Mouse (Mus musculus) forebrain, embryonic 14.5 days (tissue): Measurements from ENCODE around the gene Wnk4. TPM values are rescaled to one million over a fixed set of nuclear protein-coding genes. Genes with fewer than 3 reads are reported as not detected.

Source experiments
- ATAC-seq: fragments of 200-750 bp; cut with Nextera tagmentation; 2 replicates; pipeline ENCODE4 v1.8.0; 2017; ENCODE audit warnings: mild to moderate bottlenecking, moderate library complexity
- DNase-seq: peaks from one replicate; pipeline ENCODE4 v3.0.0-alpha.2; 2015; ENCODE audit warnings: low spot score
- H3K27ac ChIP-seq: fragments of 300-500 bp; sonication (generic); 2 replicates; pipeline ENCODE4 v1.5.1; 2014; ENCODE audit warnings: low read depth, mild to moderate bottlenecking, control low read depth, low read length, moderate library complexity
- H3K27me3 ChIP-seq: fragments of 300-500 bp; sonication (generic); replicated peaks from 2 replicates; pipeline ENCODE4 v1.6.1; 2014; ENCODE audit warnings: low read length, control low read depth, mixed read lengths; ENCODE audit not compliant: control insufficient read depth, insufficient read depth
- H3K36me3 ChIP-seq: fragments of 300-500 bp; sonication (generic); 2 replicates; pipeline ENCODE4 v1.6.1; 2014; ENCODE audit warnings: low read length, control low read depth; ENCODE audit not compliant: control insufficient read depth, insufficient read depth
- H3K4me1 ChIP-seq: fragments of 300-500 bp; sonication (generic); 2 replicates; pipeline ENCODE4 v1.6.1; 2014; ENCODE audit warnings: antibody characterized with exemption, low read length, control low read depth; ENCODE audit not compliant: control insufficient read depth, insufficient read depth
- H3K4me2 ChIP-seq: fragments of 300-500 bp; sonication (generic); 2 replicates; pipeline ENCODE4 v1.6.1; 2014; ENCODE audit warnings: mild to moderate bottlenecking, control low read depth, low read length
- H3K4me3 ChIP-seq: fragments of 300-500 bp; sonication (generic); 2 replicates; pipeline ENCODE4 v1.5.1; 2014; ENCODE audit warnings: low read depth, low read length, control low read depth
- H3K9ac ChIP-seq: fragments of 300-500 bp; sonication (generic); 2 replicates; pipeline ENCODE4 v1.6.1; 2014; ENCODE audit warnings: mild to moderate bottlenecking, low read length, control low read depth, moderate library complexity
- H3K9me3 ChIP-seq: fragments of 300-500 bp; sonication (generic); replicated peaks from 2 replicates; pipeline ENCODE4 v1.6.1; 2016; ENCODE audit warnings: low read length, control low read depth, mixed read lengths; ENCODE audit not compliant: control insufficient read depth
- WGBS: fragments of 180-500 bp; shearing (Covaris S2); extraction: QIAGEN DNeasy Blood & Tissue Kit; methylation state at CpG from one replicate; pipeline ENCODE4 v1.1.7; 2014; 5-methylcytosine and 5-hydroxymethylcytosine counted together
- polyA plus RNA-seq: library from polyadenylated mRNA; unstranded; fragments of >200 nt; fragmentation: Nextera tagmentation; extraction: Ambion mirVana; gene quantifications from 2 replicates; pipeline ENCODE4 v1.2.1, GENCODE M21; 2014

Gene Wnk4
- polyA plus RNA-seq, 1 experiment from 2014 or later: 3.4 TPM

DNA sequence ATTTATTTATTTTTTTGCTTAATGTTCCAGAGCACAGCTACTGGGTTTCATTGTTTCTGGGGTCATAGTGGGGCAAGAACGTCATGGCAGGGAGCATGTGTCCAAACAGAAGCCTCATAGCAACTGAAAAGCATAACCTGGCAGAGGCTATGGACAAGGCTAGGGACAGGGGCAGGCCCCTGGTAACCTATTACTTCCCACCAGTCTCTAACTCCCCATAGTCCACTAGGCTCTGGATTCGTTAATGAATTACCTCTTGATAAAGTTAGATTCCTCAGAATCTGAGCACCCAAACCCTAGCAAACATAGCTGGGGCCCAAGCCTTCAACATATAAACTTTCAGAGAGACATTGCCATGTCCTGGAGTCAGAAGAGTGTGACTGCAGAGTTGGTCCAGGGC is 9.3 kb upstream of the Wnk4 start:
- Histone ChIP-seq H3K4me3 (no peak overlapping the region), H3K27ac (no peak overlapping the region), H3K4me2 (no peak overlapping the region), H3K27me3 (peaks cover 17% of the 10 kb centered on the region), H3K4me1 (peaks cover 6% of the 10 kb centered on the region; the same call in 1 of the 2 replicates), H3K9me3 (no peaks in the 10 kb centered on the region), H3K9ac (no peak overlapping the region), H3K36me3 (no peaks in the 10 kb centered on the region)
- WGBS: 69% methylated on average over 2 of the region's 2 CpGs
- ATAC-seq (no peak), DNase-seq (no peak)

- Histone ChIP-seq H3K4me2 (peak overlapping the region; percentile 88), H3K9me3 (no peaks in the 10 kb centered on the region), H3K36me3 (0 out of 2 replicates have a peak, but pooled peaks cover 1% of the 10 kb centered on the region), H3K4me1 (peaks cover 6% of the 10 kb centered on the region; the same call in 1 of the 2 replicates), H3K4me3 (peak overlapping the region; percentile 77), H3K9ac (peak overlapping the region; percentile 91), H3K27ac (no peak overlapping the region), H3K27me3 (no peaks in the 10 kb centered on the region)
- DNase-seq (no peak), ATAC-seq (no peak)
- WGBS: 12% methylated on average over 7 of the region's 7 CpGs
Measured at GRCm38 (mm10) chr11:101252941-101253340, 7.4 kb upstream of the Wnk4 start.

DNA sequence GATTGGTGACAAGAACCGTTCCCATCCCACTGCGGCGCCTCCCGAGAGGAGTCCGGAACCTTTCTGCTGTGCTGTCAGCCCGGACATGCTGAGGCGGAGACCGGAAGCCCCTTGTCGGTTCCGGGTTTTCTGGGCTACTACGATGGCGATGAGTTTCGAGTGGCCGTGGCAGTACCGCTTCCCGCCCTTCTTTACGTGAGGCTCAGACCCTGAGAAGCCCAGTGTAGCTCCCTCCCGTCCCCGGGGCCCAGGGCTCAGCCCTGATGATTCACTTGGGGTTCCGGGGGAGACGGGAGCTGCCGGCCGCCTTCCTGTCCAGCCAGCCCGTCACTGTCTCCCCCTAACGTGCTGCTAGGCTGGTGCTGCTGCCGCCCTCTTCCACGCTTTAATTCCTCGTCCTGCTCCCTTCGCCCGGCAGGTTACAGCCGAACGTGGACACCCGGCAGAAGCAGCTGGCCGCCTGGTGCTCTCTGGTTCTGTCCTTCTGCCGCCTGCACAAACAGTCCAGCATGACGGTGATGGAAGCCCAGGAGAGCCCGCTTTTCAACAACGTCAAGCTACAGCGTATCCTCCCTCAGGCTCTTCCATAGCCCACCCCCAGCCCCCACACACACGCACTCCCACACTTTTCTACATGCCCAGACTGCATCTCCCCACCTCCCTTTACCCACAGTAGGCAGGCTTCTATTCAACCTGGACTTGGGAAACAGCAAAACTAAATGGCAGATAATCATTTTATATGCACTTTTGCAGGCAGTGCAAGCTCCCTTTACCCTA is 6.6 kb upstream of the Wnk4 start, which contains the start of gene Vps25:
Vps25 (plus strand) TSS at position 95 of the 777 bp plus-strand sequence.
- Histone ChIP-seq H3K27ac (peak within 1 kb of the TSS; percentile 79), H3K4me3 (peak within 1 kb of the TSS; percentile 77), H3K4me2 (peak within 1 kb of the TSS; percentile 88), H3K27me3 (no peaks in the 10 kb centered on the region), H3K4me1 (peaks cover 6% of the 10 kb centered on the region; the same call in 1 of the 2 replicates), H3K36me3 (0 out of 2 replicates have a peak, but pooled peaks cover 6% of the 10 kb centered on the region), H3K9ac (peak within 1 kb of the TSS; percentile 91), H3K9me3 (no peaks in the 10 kb centered on the region)
- ATAC-seq (peak; percentile 86), DNase-seq (peak; percentile 87)
- under 1% methylated on average over 40 of the region's 40 CpGs for WGBS

DNA sequence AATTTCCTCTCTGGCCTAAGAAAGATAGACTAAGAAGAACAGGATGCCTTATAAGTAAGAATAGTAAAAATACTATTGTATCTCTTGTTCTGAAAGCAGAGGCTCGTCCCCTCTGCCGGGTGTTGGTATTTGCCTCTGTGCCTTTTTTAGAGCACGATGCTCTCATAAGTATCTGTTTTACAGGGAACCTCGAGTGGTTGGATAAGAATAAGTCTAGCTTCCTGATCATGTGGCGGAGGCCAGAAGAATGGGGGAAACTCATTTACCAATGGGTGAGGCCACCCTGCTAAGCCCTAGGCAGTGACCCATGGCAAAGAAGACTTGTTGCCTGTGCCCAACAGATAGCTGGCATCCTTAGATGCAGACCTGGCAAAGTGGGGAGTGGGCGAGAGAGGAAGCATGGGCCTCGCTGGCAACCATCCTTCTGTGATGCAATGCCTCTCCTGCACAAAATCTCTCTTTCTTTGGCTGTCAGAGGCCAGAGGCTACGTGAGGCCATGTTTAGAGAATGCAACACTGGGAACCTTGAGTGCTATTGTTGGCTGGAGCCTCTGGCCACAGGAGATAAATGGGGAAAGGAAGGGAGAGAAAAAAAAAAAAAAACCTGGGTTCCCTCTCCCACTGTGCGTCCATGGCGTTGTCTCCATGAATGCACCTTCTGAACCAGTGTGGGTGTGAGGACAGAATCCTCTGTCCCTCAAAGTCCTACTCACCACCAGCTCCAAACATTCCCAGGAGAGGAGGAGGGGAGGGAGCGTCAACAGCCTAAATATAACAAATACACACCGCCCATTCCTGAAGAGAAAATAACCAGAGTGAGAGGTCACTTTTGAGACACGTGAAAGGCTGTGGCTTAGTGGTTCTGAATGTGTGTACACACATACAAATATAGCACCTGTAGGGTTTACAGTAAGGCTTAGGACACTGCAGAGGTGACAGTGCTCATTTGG is 4.3 kb upstream of the Wnk4 start:
- 90% methylated on average over 13 of the region's 13 CpGs for WGBS
- H3K4me2 ChIP-seq: no peak overlapping the region
- peaks cover 6% of the 10 kb centered on the region for H3K27me3 ChIP-seq
- H3K36me3 ChIP-seq: 0 out of 2 replicates have a peak, but pooled peaks cover 6% of the 10 kb centered on the region
- ATAC-seq (no peak), DNase-seq (no peak)
- no peak overlapping the region for H3K9ac ChIP-seq
- H3K9me3 ChIP-seq: no peaks in the 10 kb centered on the region
- H3K27ac ChIP-seq: no peak overlapping the region
- no peak overlapping the region for H3K4me3 ChIP-seq
- peaks cover 21% of the 10 kb centered on the region for H3K4me1 ChIP-seq

- peaks cover 19% of the 10 kb centered on the region for H3K4me1 ChIP-seq
- ATAC-seq: no peak
- H3K9me3 ChIP-seq: no peaks in the 10 kb centered on the region
- no peak overlapping the region for H3K9ac ChIP-seq
- 42% methylated on average over 6 of the region's 6 CpGs for WGBS
- no peak overlapping the region for H3K4me3 ChIP-seq
- 0 out of 2 replicates have a peak, but pooled peaks cover 6% of the 10 kb centered on the region for H3K36me3 ChIP-seq
- DNase-seq: no peak
- peaks cover 32% of the 10 kb centered on the region for H3K27me3 ChIP-seq
- no peak overlapping the region for H3K27ac ChIP-seq
- H3K4me2 ChIP-seq: no peak overlapping the region
Measured at GRCm38 (mm10) chr11:101259261-101259712, 1.1 kb upstream of the Wnk4 start.

DNA sequence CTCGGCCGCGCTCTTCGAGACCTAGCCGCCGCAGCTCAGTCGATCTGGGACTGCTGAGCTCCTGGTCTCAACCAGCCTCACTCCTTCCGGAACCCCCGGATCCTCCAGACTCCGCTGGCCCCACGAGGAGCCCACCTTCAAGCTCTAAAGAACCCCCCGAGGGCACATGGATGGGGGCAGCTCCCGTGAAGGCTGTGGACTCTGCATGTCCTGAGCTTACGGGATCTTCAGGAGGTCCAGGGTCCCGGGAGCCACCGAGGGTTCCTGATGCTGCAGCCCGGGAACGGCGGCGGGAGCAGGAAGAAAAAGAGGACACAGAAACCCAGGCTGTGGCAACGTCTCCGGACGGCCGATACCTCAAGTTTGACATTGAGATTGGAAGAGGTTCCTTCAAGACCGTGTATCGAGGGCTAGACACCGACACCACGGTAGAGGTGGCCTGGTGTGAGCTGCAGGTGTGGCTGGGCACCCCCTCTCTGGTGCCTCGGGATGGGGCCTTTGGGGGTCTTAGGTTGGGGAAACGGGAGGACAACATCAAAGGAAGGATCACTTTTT is 536 bp downstream of the Wnk4 start:
- Histone ChIP-seq H3K27me3 (peaks cover 41% of the 10 kb centered on the region), H3K9ac (peak overlapping the region; percentile 67), H3K4me1 (peaks cover 16% of the 10 kb centered on the region), H3K4me3 (peak overlapping the region; percentile 41), H3K36me3 (0 out of 2 replicates have a peak, but pooled peaks cover 6% of the 10 kb centered on the region), H3K9me3 (no peaks in the 10 kb centered on the region), H3K27ac (no peak overlapping the region), H3K4me2 (peak overlapping the region; percentile 91)
- under 1% methylated on average over 30 of the region's 30 CpGs for WGBS
- no peak for DNase-seq
- ATAC-seq: no peak; the same call in 1 of the 2 replicates

GRCm38 (mm10) chr11:101262272-101262967 is 2.1 kb downstream of the Wnk4 start:
- DNase-seq (no peak), ATAC-seq (no peak)
- 3% methylated on average over 24 of the region's 24 CpGs for WGBS
- H3K36me3 ChIP-seq: 0 out of 2 replicates have a peak, but pooled peaks cover 6% of the 10 kb centered on the region
- no peaks in the 10 kb centered on the region for H3K9me3 ChIP-seq
- no peak overlapping the region for H3K9ac ChIP-seq
- peak overlapping the region; percentile 4; the same call in 1 of the 2 replicates for H3K4me3 ChIP-seq
- H3K4me2 ChIP-seq: no peak overlapping the region
- H3K27ac ChIP-seq: no peak overlapping the region
- peaks cover 16% of the 10 kb centered on the region for H3K4me1 ChIP-seq
- H3K27me3 ChIP-seq: peaks cover 44% of the 10 kb centered on the region
